Mouse (Mus musculus): ENCODE data around the gene Synj2. TPM values are rescaled to one million over a fixed set of nuclear protein-coding genes. Genes with fewer than 3 reads are reported as not detected.
"Not testable (repeated sequence)": the region's sequence is repeated elsewhere in the genome, so short reads cannot be mapped to it uniquely, and the experiment has no call there.

Gene Synj2
- polyA plus RNA-seq, 1 experiment from 2014 or later = 3.5 TPM

DNA sequence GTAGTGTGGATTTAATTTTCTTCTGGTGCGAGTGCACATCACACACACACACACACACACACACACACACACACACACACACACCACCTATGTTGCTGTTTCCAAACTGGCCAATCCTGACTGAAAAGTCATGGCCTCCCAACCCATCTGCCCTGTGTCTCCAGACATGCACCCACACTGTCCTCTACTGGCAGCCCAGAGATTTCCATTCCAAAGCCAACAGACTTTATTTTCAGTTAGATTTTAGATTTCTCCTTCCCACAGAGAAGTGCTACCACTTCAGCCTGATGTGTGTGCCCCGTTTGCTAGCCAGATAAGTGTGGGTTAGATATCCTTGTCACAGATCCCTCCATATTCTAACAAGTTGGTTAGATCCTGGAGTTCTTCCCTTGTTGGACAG lies 78.7 kb downstream of the Synj2 start:
- no peaks in the 10 kb centered on the region for H3K9me3 ChIP-seq (ENCODE audit: control insufficient read depth, low read length)
- H3K36me3 ChIP-seq (ENCODE audit: control insufficient read depth, insufficient read depth, low read length) = no peaks in the 10 kb centered on the region; the same call in 1 of the 2 replicates
- no peak overlapping the region for H3K9ac ChIP-seq (ENCODE audit: low read depth, low read length)
- H3K4me2 ChIP-seq (ENCODE audit: low read depth, low read length) = no peak overlapping the region
- no peaks in the 10 kb centered on the region for H3K27me3 ChIP-seq (replicated peaks; ENCODE audit: control insufficient read depth, insufficient read depth, low read length)
- H3K27ac ChIP-seq (ENCODE audit: low read length) = no peak overlapping the region
- H3K4me1 ChIP-seq (ENCODE audit: control insufficient read depth, insufficient read depth, low read length) = peaks cover 16% of the 10 kb centered on the region; the same call in 1 of the 2 replicates
- no peak for ATAC-seq
- WGBS = 70% methylated on average over 2 of the region's 2 CpGs
- H3K4me3 ChIP-seq (ENCODE audit: low read length) = no peak overlapping the region

- 68% methylated on average over 7 of the region's 7 CpGs for WGBS
- no peak overlapping the region for H3K27ac ChIP-seq (ENCODE audit: low read length)
Measured at GRCm38 (mm10) chr17:6020636-6021035, 79.6 kb downstream of the Synj2 start.

DNA sequence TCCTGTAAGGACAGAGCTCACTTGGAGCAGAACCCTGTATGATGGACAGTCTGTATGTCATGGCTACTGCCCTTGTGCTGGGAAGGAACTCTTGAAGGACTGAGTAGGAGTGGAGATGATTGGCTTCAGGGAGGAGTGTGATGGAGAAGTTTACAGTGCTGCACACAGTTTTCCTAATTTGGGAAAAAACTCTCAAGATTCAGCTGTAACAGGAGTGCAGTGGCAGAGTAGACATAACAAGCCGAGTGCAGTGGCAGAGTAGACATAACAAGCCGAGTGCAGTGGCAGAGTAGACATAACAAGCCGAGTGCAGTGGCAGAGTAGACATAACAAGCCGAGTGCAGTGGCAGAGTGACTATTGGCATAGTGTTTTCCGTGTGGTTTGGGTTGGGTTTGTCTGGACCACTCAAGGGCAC lies 80.3 kb downstream of the Synj2 start:
- peaks cover 11% of the 10 kb centered on the region; the same call in 1 of the 2 replicates for H3K4me1 ChIP-seq (ENCODE audit: control insufficient read depth, insufficient read depth, low read length)
- H3K9ac ChIP-seq (ENCODE audit: low read depth, low read length); H3K27me3 ChIP-seq (replicated peaks; ENCODE audit: control insufficient read depth, insufficient read depth, low read length); H3K4me2 ChIP-seq (ENCODE audit: low read depth, low read length); ATAC-seq; H3K27ac ChIP-seq (ENCODE audit: low read length); H3K9me3 ChIP-seq (ENCODE audit: control insufficient read depth, low read length); H3K36me3 ChIP-seq (ENCODE audit: control insufficient read depth, insufficient read depth, low read length); H3K4me3 ChIP-seq (ENCODE audit: low read length): not testable (repeated sequence)
- WGBS = 46% methylated on average over 5 of the region's 5 CpGs

More at GRCm38 (mm10) chr17:6020636-6021035, 79.6 kb downstream of the Synj2 start:
- no peak for ATAC-seq
- H3K4me2 ChIP-seq (ENCODE audit: low read depth, low read length) = no peak overlapping the region
- no peaks in the 10 kb centered on the region for H3K9me3 ChIP-seq (ENCODE audit: control insufficient read depth, low read length)
- no peak overlapping the region for H3K9ac ChIP-seq (ENCODE audit: low read depth, low read length)
- H3K4me1 ChIP-seq (ENCODE audit: control insufficient read depth, insufficient read depth, low read length) = peaks cover 16% of the 10 kb centered on the region; the same call in 1 of the 2 replicates
- no peaks in the 10 kb centered on the region for H3K27me3 ChIP-seq (replicated peaks; ENCODE audit: control insufficient read depth, insufficient read depth, low read length)
- H3K4me3 ChIP-seq (ENCODE audit: low read length) = no peak overlapping the region
- no peaks in the 10 kb centered on the region; the same call in 1 of the 2 replicates for H3K36me3 ChIP-seq (ENCODE audit: control insufficient read depth, insufficient read depth, low read length)

- H3K27ac ChIP-seq (ENCODE audit: low read length) = no peak overlapping the region
- H3K4me2 ChIP-seq (ENCODE audit: low read depth, low read length) = no peak overlapping the region
- WGBS = 86% methylated on average over 7 of the region's 7 CpGs
- peaks cover 12% of the 10 kb centered on the region for H3K36me3 ChIP-seq (ENCODE audit: control insufficient read depth, insufficient read depth, low read length)
- no peak overlapping the region for H3K4me3 ChIP-seq (ENCODE audit: low read length)
- no peak overlapping the region for H3K9ac ChIP-seq (ENCODE audit: low read depth, low read length)
- H3K27me3 ChIP-seq (replicated peaks; ENCODE audit: control insufficient read depth, insufficient read depth, low read length) = no peaks in the 10 kb centered on the region
- no peaks in the 10 kb centered on the region for H3K9me3 ChIP-seq (ENCODE audit: control insufficient read depth, low read length)
- ATAC-seq = no peak
- no peaks in the 10 kb centered on the region for H3K4me1 ChIP-seq (ENCODE audit: control insufficient read depth, insufficient read depth, low read length)
Measured at GRCm38 (mm10) chr17:6025831-6026230, 84.8 kb downstream of the Synj2 start.

DNA sequence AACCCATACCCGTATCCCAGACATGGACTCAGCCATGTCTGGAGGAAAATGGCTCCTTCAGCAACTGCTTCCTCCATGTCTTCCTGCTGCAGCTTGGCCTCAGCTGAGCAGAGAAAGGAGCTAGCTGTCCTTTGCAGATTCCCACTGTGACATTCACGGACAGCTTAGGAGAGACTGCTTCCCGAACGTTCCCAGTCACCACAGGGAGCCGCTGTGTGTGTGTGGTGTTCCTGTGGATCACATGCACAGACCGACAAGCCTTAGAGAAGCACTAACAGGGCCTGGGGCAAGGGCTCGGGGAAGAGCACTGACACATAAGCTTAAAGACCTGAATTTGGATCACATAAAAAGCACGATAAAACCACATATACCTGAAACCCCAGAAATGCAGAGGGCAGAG lies 94.6 kb downstream of the Synj2 start:
- H3K27ac ChIP-seq (ENCODE audit: low read length) = no peak overlapping the region
- peaks cover 5% of the 10 kb centered on the region; the same call in 1 of the 2 replicates for H3K4me1 ChIP-seq (ENCODE audit: control insufficient read depth, insufficient read depth, low read length)
- no peak for ATAC-seq
- H3K4me3 ChIP-seq (ENCODE audit: low read length) = no peak overlapping the region
- 0 out of 2 replicates have a peak, but pooled peaks cover 3% of the 10 kb centered on the region for H3K36me3 ChIP-seq (ENCODE audit: control insufficient read depth, insufficient read depth, low read length)
- H3K9ac ChIP-seq (ENCODE audit: low read depth, low read length) = no peak overlapping the region
- WGBS = 65% methylated on average over 8 of the region's 8 CpGs
- no peaks in the 10 kb centered on the region for H3K9me3 ChIP-seq (ENCODE audit: control insufficient read depth, low read length)
- no peak overlapping the region for H3K4me2 ChIP-seq (ENCODE audit: low read depth, low read length)
- H3K27me3 ChIP-seq (replicated peaks; ENCODE audit: control insufficient read depth, insufficient read depth, low read length) = no peaks in the 10 kb centered on the region

- H3K9me3 ChIP-seq (ENCODE audit: control insufficient read depth, low read length) = no peaks in the 10 kb centered on the region
- 62% methylated on average over 8 of the region's 8 CpGs for WGBS
- no peak overlapping the region for H3K9ac ChIP-seq (ENCODE audit: low read depth, low read length)
- H3K4me3 ChIP-seq (ENCODE audit: low read length) = no peak overlapping the region
- 0 out of 2 replicates have a peak, but pooled peaks cover 3% of the 10 kb centered on the region for H3K36me3 ChIP-seq (ENCODE audit: control insufficient read depth, insufficient read depth, low read length)
- peaks cover 5% of the 10 kb centered on the region; the same call in 1 of the 2 replicates for H3K4me1 ChIP-seq (ENCODE audit: control insufficient read depth, insufficient read depth, low read length)
- no peak overlapping the region for H3K4me2 ChIP-seq (ENCODE audit: low read depth, low read length)
- no peaks in the 10 kb centered on the region for H3K27me3 ChIP-seq (replicated peaks; ENCODE audit: control insufficient read depth, insufficient read depth, low read length)
- no peak overlapping the region for H3K27ac ChIP-seq (ENCODE audit: low read length)
- peak; percentile 90 for ATAC-seq
Measured at GRCm38 (mm10) chr17:6036458-6036857, 95.4 kb downstream of the Synj2 start.

- no peak overlapping the region for H3K27ac ChIP-seq (ENCODE audit: low read length)
- WGBS = 84% methylated on average over 11 of the region's 11 CpGs
- H3K36me3 ChIP-seq (ENCODE audit: control insufficient read depth, insufficient read depth, low read length) = 0 out of 2 replicates have a peak, but pooled peaks cover 3% of the 10 kb centered on the region
Measured at GRCm38 (mm10) chr17:6036872-6037271, 95.8 kb downstream of the Synj2 start.

DNA sequence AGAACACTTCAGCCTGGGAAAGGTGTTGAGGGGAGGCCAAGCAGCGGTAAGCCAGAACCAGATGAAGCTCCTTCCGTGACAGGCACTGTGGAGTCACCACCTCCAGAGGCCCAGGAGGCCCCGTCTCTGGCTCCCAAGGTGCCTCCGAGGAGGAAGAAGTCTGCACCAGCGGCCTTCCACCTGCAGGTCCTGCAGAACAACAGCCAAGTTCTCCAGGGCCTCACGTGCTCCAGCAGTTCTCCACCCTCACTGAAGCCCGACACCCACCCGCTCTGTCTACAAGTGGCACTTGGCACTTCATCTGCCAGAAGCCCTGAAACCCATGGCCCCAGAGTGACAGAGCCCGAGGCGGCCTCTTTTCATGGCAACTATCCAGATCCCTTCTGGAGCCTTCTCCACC lies 96.4 kb downstream of the Synj2 start:
- peak; percentile 63 for ATAC-seq
- Histone ChIP-seq H3K9ac (ENCODE audit: low read depth, low read length) (no peak overlapping the region), H3K9me3 (ENCODE audit: control insufficient read depth, low read length) (no peaks in the 10 kb centered on the region), H3K36me3 (ENCODE audit: control insufficient read depth, insufficient read depth, low read length) (peaks cover 3% of the 10 kb centered on the region; the same call in 1 of the 2 replicates), H3K4me1 (ENCODE audit: control insufficient read depth, insufficient read depth, low read length) (peaks cover 5% of the 10 kb centered on the region; the same call in 1 of the 2 replicates), H3K27me3 (replicated peaks; ENCODE audit: control insufficient read depth, insufficient read depth, low read length) (no peaks in the 10 kb centered on the region), H3K4me2 (ENCODE audit: low read depth, low read length) (no peak overlapping the region), H3K27ac (ENCODE audit: low read length) (no peak overlapping the region), H3K4me3 (ENCODE audit: low read length) (no peak overlapping the region)
- 87% methylated on average over 10 of the region's 10 CpGs for WGBS

More at GRCm38 (mm10) chr17:6036872-6037271, 95.8 kb downstream of the Synj2 start:
- Histone ChIP-seq H3K4me2 (ENCODE audit: low read depth, low read length) (no peak overlapping the region), H3K27me3 (replicated peaks; ENCODE audit: control insufficient read depth, insufficient read depth, low read length) (no peaks in the 10 kb centered on the region), H3K4me3 (ENCODE audit: low read length) (no peak overlapping the region), H3K4me1 (ENCODE audit: control insufficient read depth, insufficient read depth, low read length) (peaks cover 5% of the 10 kb centered on the region; the same call in 1 of the 2 replicates), H3K9me3 (ENCODE audit: control insufficient read depth, low read length) (no peaks in the 10 kb centered on the region), H3K9ac (ENCODE audit: low read depth, low read length) (no peak overlapping the region)
- ATAC-seq = peak; percentile 30; the same call in 1 of the 2 replicates

DNA sequence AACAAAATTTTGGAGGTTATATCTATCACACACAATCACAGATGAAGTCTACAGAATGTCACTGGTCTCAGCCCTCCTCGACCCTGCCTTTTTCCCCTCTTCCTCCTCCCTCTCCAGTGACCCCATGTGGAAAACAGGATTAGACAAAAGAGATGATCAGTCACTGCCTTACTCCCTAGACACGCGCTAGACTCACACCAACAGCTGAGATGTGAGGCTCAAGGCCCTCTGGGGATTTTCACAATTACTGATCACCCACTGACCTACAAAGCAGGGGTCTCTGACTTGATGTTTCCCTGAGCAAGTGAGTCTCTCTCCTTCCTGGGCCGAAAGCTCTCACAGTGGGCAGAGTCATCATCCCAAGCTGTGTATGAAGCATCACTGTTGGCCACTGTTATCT lies 111.7 kb downstream of the Synj2 start:
- H3K9ac ChIP-seq (ENCODE audit: low read depth, low read length) = no peak overlapping the region
- H3K9me3 ChIP-seq (ENCODE audit: control insufficient read depth, low read length) = no peaks in the 10 kb centered on the region
- no peaks in the 10 kb centered on the region for H3K36me3 ChIP-seq (ENCODE audit: control insufficient read depth, insufficient read depth, low read length)
- H3K4me3 ChIP-seq (ENCODE audit: low read length) = no peak overlapping the region
- H3K4me2 ChIP-seq (ENCODE audit: low read depth, low read length) = no peak overlapping the region
- H3K27me3 ChIP-seq (replicated peaks; ENCODE audit: control insufficient read depth, insufficient read depth, low read length) = no peaks in the 10 kb centered on the region
- no peak for ATAC-seq
- WGBS = 75% methylated on average over 4 of the region's 4 CpGs
- H3K4me1 ChIP-seq (ENCODE audit: control insufficient read depth, insufficient read depth, low read length) = no peaks in the 10 kb centered on the region
- H3K27ac ChIP-seq (ENCODE audit: low read length) = no peak overlapping the region

DNA sequence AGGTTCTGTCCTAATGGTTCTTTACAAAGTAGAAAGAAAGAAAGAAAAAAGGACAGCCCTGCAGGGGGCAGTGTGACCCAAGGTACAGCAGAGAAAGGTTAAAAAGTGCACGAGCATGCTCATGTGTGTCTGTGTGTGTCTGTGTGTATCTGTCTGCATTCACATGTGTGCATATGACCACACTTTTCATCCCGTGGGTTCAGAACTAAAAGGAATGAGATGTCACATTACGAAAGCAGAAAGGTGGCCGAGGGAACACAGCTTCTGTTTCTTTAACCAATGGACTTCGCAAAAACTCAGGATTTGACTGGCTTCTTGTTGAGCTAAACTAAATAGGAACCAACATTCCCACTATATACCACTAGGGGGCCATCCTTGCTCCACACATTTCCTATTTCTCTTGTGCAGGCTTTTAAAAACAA lies 113.9 kb downstream of the Synj2 start:
- Histone ChIP-seq H3K9ac (ENCODE audit: low read depth, low read length) (no peak overlapping the region), H3K4me2 (ENCODE audit: low read depth, low read length) (no peak overlapping the region), H3K4me3 (ENCODE audit: low read length) (no peak overlapping the region), H3K9me3 (ENCODE audit: control insufficient read depth, low read length) (no peaks in the 10 kb centered on the region), H3K27me3 (replicated peaks; ENCODE audit: control insufficient read depth, insufficient read depth, low read length) (no peaks in the 10 kb centered on the region), H3K36me3 (ENCODE audit: control insufficient read depth, insufficient read depth, low read length) (no peaks in the 10 kb centered on the region), H3K27ac (ENCODE audit: low read length) (no peak overlapping the region), H3K4me1 (ENCODE audit: control insufficient read depth, insufficient read depth, low read length) (no peaks in the 10 kb centered on the region)
- 24% methylated on average over 5 of the region's 5 CpGs for WGBS
- ATAC-seq = no peak
